Mouse (Mus musculus): ENCODE measurements at regions not wholly inside any gene's neighbourhood (a gene's known extent, or its start where the extent isn't known, plus 50 kb on each side); places are given as distances from the start of the nearest gene placed in this dataset.

DNA sequence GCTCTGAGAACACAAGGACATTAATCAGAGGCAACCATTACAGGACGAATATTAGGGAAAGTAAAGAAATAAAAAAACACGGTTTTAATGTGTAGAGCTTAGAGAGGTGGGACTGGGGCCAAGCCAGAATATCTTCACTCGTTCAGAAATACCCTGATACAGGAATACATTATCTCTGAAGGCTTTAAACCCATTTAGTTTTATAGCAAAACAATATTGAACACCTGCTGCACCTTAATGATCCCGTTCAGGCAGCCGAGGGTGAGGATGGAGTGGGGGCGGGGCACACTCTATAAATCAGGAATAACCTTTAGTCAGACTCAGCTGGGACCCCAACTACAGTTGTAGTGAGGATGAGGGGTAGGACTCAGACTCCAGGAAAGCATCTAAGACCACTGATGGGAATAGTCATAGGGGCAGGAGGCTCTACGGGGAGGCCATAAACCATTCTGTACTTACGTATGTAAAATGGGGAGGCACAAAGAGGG is 508.0 kb upstream of the Adam5 start:
- no peak for DNase-seq (ENCODE audit: low spot score)

DNA sequence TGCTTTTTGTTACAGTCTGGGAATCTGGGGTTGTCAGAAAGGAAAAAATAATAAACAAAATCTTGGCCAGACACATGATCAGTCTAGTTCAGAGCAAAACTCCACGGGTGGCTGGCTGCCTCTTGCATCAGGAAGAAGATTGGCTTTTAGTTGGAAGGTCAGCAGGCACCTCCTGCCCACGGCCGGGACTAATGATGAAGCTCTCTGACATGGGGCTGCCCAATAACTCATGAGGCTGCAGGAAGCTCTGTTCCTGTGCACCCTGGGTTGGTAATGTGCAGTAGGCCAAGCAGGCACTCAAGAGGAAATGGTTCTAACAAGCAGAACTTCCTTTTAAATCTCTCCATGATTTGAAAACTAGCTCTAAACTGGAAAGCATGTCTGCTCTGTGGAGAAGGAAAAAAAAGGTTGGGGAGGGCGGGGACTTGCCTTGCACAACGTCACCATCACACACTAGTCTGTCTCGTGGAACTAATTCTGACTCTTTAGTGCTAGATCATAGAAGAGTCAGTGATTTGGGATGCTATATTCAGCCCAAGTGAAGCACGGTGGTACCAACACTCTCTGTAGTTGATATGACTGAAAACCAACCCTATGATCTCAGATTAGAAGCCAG is 507.1 kb upstream of the Adam5 start:
- DNase-seq (ENCODE audit: low spot score): no peak

DNA sequence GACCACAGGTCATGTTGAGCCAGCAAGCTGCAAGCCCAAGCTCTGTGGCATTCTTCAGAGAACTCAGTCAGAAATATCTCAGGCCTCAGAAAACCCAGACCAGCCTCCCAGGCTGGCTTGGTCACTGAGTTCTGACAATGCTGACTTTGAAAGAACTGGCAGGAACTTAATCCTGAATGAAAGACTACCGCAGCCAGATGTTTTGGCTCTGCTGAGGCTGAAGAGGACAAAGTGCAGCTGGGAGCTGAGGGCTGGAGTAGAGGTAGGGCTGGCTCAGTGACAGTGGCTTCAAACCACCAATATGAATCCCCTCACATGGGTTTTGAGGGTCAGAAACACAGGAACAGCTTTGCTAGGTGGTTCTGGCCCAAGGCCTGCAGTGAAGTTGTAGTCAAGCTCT is 505.6 kb upstream of the Adam5 start:
- no peak for DNase-seq (ENCODE audit: low spot score)

DNA sequence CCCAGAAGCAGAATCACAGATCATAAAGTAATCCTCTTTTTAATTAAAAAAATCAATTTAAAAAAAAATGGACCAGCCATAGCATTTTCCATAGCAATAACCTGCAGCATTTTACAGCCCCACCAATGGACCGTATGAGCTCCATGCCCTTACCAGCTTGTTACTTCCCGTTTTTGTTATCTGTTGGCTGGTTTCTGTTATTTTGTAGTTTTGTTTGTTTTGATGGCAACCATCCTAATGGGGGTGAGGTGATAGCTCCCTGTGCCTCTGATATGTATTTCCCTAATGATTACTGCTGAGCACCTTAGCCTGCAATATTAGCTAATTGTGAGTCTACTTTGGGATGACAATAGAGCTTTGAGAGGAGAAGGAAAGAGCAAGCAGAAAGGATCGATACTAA is 504.1 kb upstream of the Adam5 start:
- no peak for DNase-seq (ENCODE audit: low spot score)

DNA sequence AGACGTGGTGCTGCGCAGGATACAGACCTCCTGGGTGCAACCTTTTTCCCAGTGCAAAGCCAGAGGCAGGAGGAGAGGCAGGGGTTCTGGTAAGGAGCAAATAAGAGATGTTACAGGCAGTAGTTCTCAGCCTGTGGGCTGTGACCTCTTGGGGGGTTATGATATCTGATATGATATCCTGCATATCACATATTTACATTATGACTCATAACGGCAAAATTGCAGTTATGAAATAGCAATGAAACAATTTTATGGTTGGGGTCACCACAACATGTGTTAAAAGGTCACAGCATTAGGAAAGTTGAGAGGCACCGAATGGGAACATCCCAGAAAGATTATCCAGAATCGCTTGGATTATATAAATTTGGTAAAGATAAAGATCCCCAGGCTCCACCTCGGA is 502.8 kb upstream of the Adam5 start:
- no peak for DNase-seq (ENCODE audit: low spot score)

DNA sequence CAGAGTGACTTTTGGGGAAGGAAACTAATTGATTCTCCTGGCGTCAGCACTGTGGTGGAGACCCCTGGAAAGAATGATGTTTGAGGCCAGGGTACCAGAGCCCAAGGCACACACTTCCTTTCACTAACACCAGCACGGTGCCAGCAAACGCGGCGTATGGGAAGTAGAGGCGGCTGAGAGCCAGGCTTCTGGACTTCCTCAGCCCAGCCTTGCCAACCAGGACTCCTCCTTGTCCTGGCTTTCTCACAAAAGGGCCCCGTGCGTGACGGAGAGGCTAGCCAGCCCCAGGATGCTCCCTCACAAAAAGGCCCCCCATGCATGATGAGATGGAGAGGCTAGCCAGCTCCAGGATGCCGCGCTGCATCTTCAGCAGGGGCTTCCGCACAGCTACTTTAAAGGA is 502.1 kb upstream of the Adam5 start:
- no peak for DNase-seq (ENCODE audit: low spot score)

DNA sequence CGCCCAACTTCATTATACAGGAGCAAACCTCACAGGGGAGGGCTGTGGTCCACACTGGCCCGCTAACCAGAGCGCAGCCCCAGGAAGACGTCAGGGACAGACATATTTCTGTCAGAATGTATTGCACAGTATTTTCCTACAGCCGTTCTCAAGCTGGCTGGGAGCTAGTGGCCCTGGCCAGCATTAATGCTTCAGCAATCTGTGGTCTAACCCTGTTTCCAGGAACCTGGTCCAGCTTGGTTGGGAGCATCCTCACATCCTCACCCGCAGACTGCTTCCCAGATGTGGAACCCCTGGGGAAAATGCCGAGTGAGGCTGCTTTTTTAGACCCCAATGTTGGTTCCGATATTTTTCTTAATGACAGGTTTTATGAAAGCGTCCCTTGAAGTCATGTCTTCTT is 500.6 kb upstream of the Adam5 start:
- DNase-seq (ENCODE audit: low spot score): no peak

DNA sequence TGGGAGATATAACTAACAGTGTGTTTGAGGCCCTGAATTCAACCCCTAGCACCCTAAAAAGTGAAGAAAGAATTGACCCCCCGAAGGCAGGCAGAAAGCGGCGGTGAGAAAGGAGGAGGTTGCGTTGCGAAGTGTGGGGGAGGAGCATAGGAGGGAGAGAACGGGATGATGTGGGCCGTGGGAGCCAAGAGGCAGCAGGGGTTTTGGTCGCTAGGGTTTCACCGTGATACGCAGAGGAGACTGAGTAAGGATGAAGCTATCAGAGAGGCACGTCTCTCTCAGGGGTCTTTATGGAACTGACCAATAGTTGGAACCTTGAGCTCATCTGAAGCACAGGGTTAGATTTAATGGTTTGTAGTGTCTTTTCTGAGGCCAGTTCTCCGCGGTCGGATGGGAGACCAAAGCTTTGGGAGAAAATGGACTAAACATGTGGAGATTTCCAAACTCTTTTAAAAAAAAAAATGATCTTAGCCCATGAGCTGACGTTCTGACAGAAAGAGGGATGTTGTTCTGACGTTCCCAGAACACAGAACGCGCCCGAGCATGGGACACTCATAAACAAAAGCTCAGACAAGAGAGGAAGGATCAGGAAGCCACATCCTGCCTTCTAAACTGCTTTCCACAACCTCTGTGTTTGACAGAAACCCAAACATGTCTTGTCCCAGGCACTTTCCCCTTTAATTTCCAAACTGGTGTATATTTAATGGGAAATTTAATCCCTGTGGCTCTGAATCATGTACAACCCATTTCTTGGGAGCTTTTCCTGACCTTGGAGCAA is 499.7 kb upstream of the Adam5 start:
- DNase-seq (ENCODE audit: low spot score): no peak

DNA sequence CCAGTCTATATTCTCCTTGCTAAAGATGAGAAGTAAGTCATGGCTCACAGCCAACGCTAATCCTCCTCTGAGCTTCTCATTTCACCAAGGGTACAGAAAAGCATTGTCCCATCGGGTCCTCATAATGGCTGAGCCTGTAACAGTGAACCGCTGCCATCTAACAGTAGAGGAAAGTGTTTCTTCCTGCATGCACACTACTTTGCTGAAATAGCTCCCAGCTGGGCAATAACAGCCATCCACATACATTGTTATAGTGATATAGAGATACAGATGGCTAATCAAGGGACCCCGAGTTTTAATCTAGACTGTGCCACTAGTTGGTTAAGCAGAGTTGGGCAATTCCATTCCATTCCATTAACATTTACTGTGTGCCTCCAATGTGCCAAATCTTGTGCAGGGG is 492.2 kb upstream of the Adam5 start:
- no peak for DNase-seq (ENCODE audit: low spot score)

DNA sequence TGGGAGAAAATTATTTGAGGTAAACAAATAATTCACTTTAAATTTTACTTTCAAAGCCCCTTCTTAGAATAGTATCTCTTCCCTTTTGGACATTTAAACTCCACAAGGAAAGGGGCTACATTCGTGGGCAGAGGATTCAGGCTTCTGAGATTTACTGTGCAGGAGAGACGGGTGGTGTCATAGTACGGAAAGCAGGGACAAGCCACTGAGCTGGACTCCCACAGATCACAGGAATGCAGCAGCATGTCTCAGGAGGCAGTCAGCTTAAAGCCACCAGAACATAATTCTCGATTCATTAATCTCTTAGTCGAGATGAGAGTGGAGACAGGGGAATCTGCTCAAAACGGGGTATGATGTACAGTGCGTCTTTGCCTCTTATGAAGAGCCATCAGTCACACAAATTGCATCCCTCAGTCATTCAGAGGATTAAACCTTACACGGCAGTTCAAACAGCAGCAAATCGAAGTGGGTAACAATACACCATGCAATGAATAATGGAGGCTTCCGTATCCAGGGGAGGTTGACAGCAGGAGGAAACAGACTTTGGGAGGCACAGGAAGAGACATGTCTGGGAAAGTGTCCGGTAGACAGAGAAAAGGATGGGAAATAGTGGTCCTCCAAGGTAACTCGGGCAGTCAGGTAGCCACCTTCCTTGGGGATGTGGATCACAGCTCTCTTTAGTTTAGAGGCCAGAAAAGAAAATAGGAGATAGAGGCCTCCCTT is 487.8 kb upstream of the Adam5 start:
- no peak for DNase-seq (ENCODE audit: low spot score)

DNA sequence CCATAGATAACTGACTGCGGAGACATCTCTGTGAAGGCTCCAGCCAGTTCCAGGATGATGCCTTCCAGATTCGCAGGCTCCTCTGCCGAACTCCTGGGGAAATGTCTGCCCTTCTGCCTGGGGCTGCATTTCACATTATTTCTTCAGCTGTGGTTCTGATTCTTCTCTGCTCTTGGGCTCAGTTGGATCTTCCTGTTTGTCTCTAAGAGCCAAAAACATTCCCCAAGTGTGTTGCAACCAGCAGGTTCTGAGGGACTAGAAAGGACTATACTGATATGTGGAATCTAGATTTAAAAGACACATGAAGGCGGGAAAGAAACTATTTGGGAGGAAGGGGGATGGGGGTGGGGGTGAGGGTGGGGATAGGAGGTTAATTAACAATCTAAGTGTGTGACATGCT is 483.8 kb upstream of the Adam5 start:
- DNase-seq (ENCODE audit: low spot score): no peak

DNA sequence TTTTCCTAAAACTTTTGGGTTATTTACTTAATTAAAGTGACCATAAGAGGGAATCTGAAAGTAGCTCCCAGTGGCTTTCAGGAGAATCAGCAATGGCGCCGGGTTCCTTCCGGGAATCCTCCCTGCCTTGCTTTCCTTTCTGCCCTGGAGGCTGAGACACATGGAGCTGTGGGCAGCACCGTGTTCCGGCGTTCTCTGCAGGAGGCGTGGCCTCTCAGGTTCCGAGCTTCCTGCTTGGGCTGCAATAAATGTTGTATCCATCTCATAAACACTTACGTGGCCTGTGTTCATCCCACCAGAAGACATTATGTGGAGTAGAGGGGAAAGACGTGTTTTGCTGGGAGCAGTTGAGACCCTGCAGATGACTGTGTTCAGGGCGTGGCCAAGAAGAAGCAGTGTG is 483.3 kb upstream of the Adam5 start:
- no peak for DNase-seq (ENCODE audit: low spot score)

DNA sequence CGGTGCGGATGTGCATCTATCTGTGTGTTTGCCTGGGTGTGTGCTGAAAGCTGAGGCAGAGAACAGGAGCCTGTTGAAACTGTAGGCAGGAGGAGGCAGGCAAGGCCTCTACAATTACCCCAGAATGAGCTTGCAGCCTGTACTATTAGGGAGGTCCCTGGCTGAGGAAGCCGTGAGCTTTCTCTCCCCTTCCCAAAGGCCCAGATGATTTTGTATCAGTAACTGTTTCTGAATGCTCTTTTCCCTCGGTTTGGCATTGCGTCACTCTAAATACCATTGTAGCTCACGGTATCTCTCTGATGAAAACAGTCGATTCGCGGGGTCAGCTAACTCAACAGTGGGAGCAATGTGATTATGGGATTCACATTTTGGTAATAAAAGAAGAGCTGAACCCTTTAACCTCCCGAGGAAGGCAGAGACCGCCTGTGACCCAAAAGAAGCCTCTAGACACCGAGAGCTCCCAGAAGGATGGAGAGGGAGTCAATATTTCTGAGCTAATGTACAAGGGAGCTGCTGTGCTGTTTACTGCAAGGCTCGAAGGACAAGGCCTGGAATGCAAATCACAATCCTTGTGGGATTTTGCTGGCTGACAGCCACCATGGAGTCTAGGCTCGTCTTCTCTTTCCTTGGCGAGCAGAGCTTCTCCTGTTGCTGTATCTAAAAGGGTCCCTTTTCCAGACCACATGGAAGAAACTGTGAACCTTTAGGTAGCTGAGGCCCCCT is 482.8 kb upstream of the Adam5 start:
- no peak for DNase-seq (ENCODE audit: low spot score)

Data from T-cell, adult 2 months (primary cell).